Mouse (Mus musculus) CH12.LX (cell line): ENCODE data around the gene C8a. TPM values are rescaled to one million over a fixed set of nuclear protein-coding genes. Genes with fewer than 3 reads are reported as not detected.

Source experiments
- DNase-seq: peaks from one replicate; pipeline ENCODE4 v3.0.0-alpha.2; 2013; ENCODE audit errors: extremely low read depth
- H3K27ac ChIP-seq: 2 replicates; pipeline ENCODE4 v1.5.1; 2012; ENCODE audit warnings: low read depth, mild to moderate bottlenecking, control low read depth, moderate library complexity; ENCODE audit not compliant: insufficient read depth
- H3K27me3 ChIP-seq: replicated peaks from 2 replicates; pipeline ENCODE3; 2012; ENCODE audit warnings: inconsistent platforms
- H3K36me3 ChIP-seq, 2 experiments: replicated peaks in 1 of 2; 2 replicates each; pipeline versions ENCODE3 to v1.6.1; 2012; ENCODE audit warnings: inconsistent platforms in 1 of 2, low read length in 1 of 2, mild to moderate bottlenecking in 1 of 2, mixed read lengths in 1 of 2, moderate library complexity in 1 of 2; ENCODE audit not compliant: control insufficient read depth in 1 of 2, insufficient read depth in 1 of 2
- H3K4me1 ChIP-seq, 2 experiments: 2 replicates each; pipeline ENCODE4 v1.6.1; 2012; ENCODE audit warnings: inconsistent platforms in 1 of 2, moderate library complexity in 1 of 2; ENCODE audit not compliant: insufficient read depth in 2 of 2, control insufficient read depth in 1 of 2
- H3K4me2 ChIP-seq: 2 replicates; pipeline ENCODE4 v1.6.1; 2012; ENCODE audit warnings: low read depth, mild to moderate bottlenecking, control low read depth; ENCODE audit not compliant: poor library complexity, insufficient read depth, severe bottlenecking
- H3K4me3 ChIP-seq, 3 experiments: fragments of 150-350 bp in 1 of 3; sonication (generic) in 1 of 3; replicated peaks in 1 of 3; 2 replicates each; pipeline versions ENCODE3 to v1.5.1; 2011 to 2012; ENCODE audit warnings: low read depth in 2 of 3, low read length in 2 of 3, mild to moderate bottlenecking in 2 of 3, moderate library complexity in 2 of 3, control low read depth in 1 of 3, improper control_type of control experiment in 1 of 3, inconsistent platforms in 1 of 3, mixed read lengths in 1 of 3; ENCODE audit not compliant: poor library complexity in 1 of 3
- H3K79me2 ChIP-seq: replicated peaks from 2 replicates; pipeline ENCODE4 v1.6.1; 2012; ENCODE audit warnings: mild to moderate bottlenecking, moderate library complexity; ENCODE audit not compliant: control insufficient read depth, poor library complexity, insufficient read depth, severe bottlenecking; ENCODE audit errors: extremely low read depth
- H3K9ac ChIP-seq: 2 replicates; pipeline ENCODE4 v1.6.1; 2012; ENCODE audit warnings: low read depth, mild to moderate bottlenecking, control low read depth, moderate library complexity; ENCODE audit not compliant: insufficient read depth
- H3K9me3 ChIP-seq: replicated peaks from 2 replicates; pipeline ENCODE3; 2012; ENCODE audit warnings: low read length, inconsistent platforms, mixed read lengths
- BHLHE40 ChIP-seq: IDR thresholded peaks from 2 replicates; pipeline ENCODE4 v1.6.1; 2011; ENCODE audit warnings: mild to moderate bottlenecking, low read depth, low read length, improper control_type of control experiment
- CHD1 ChIP-seq: IDR thresholded peaks from 2 replicates; pipeline ENCODE4 v1.6.1; 2012; ENCODE audit warnings: low read depth, low read length, improper control_type of control experiment, inconsistent platforms
- CTCF ChIP-seq, 2 experiments: IDR thresholded peaks in 1 of 2; conservative IDR thresholded peaks in 1 of 2; 2 replicates each; pipeline ENCODE4 v1.5.1; 2011 to 2012; ENCODE audit warnings: low read depth in 2 of 2, low read length in 2 of 2, improper control_type of control experiment in 1 of 2, inconsistent platforms in 1 of 2, mild to moderate bottlenecking in 1 of 2, moderate library complexity in 1 of 2
- E2F4 ChIP-seq: IDR thresholded peaks from 2 replicates; pipeline ENCODE4 v1.6.1; 2011; ENCODE audit warnings: low read depth, low read length, improper control_type of control experiment; ENCODE audit not compliant: insufficient replicate concordance
- ELF1 ChIP-seq: IDR thresholded peaks from 2 replicates; pipeline ENCODE4 v1.6.1; 2014; ENCODE audit warnings: low read depth, mild to moderate bottlenecking, inconsistent platforms, low read length, improper control_type of control experiment
- HCFC1 ChIP-seq: IDR thresholded peaks from 2 replicates; pipeline ENCODE4 v1.6.1; 2012; ENCODE audit warnings: low read depth, mild to moderate bottlenecking, inconsistent platforms, low read length, improper control_type of control experiment
- IRF4 ChIP-seq: IDR thresholded peaks from 2 replicates; pipeline ENCODE4 v1.6.1; 2014; ENCODE audit warnings: low read depth, mild to moderate bottlenecking, inconsistent platforms, low read length, improper control_type of control experiment
- JUN ChIP-seq: IDR thresholded peaks from 2 replicates; pipeline ENCODE4 v1.6.1; 2011; ENCODE audit warnings: low read depth, mild to moderate bottlenecking, low read length, improper control_type of control experiment, moderate library complexity; ENCODE audit not compliant: insufficient read depth
- JUND ChIP-seq: conservative IDR thresholded peaks from 2 replicates; pipeline ENCODE4 v1.6.1; 2011; ENCODE audit warnings: low read depth, low read length, improper control_type of control experiment
- KAT2A ChIP-seq: IDR thresholded peaks from 2 replicates; pipeline ENCODE4 v1.6.1; 2012; ENCODE audit warnings: low read length, improper control_type of control experiment, inconsistent platforms; ENCODE audit not compliant: insufficient replicate concordance
- MAX ChIP-seq: IDR thresholded peaks from 2 replicates; pipeline ENCODE4 v1.6.1; 2011; ENCODE audit warnings: low read length, improper control_type of control experiment
- MAZ ChIP-seq: IDR thresholded peaks from 2 replicates; pipeline ENCODE4 v1.6.1; 2012; ENCODE audit warnings: low read depth, mild to moderate bottlenecking, inconsistent platforms, low read length, improper control_type of control experiment, moderate library complexity
- MEF2A ChIP-seq: IDR thresholded peaks from 2 replicates; pipeline ENCODE4 v1.6.1; 2014; ENCODE audit warnings: low read depth, mild to moderate bottlenecking, inconsistent platforms, low read length, improper control_type of control experiment, borderline replicate concordance
- POLR2AphosphoS2 ChIP-seq: IDR thresholded peaks from 2 replicates; pipeline ENCODE4 v1.6.1; 2011; ENCODE audit warnings: low read depth, low read length, improper control_type of control experiment
- RAD21 ChIP-seq: IDR thresholded peaks from 2 replicates; pipeline ENCODE4 v1.6.1; 2011; ENCODE audit warnings: low read depth, mild to moderate bottlenecking, low read length, improper control_type of control experiment, moderate library complexity
- SIN3A ChIP-seq: IDR thresholded peaks from 2 replicates; pipeline ENCODE4 v1.6.1; 2012; ENCODE audit warnings: low read length, improper control_type of control experiment, inconsistent platforms
- TBP ChIP-seq: conservative IDR thresholded peaks from 2 replicates; pipeline ENCODE4 v1.6.1; 2011; ENCODE audit warnings: low read depth, low read length, improper control_type of control experiment
- TCF12 ChIP-seq: IDR thresholded peaks from 2 replicates; pipeline ENCODE4 v1.6.1; 2014; ENCODE audit warnings: low read depth, mild to moderate bottlenecking, inconsistent platforms, low read length, improper control_type of control experiment
- USF1 ChIP-seq: IDR thresholded peaks from 2 replicates; pipeline ENCODE4 v1.6.1; 2014; ENCODE audit warnings: low read depth, mild to moderate bottlenecking, inconsistent platforms, low read length, improper control_type of control experiment
- USF2 ChIP-seq: conservative IDR thresholded peaks from 2 replicates; pipeline ENCODE4 v1.6.1; 2011; ENCODE audit warnings: low read depth, low read length, improper control_type of control experiment
- ZC3H11A ChIP-seq: IDR thresholded peaks from 2 replicates; pipeline ENCODE4 v1.6.1; 2012; ENCODE audit warnings: low read depth, mild to moderate bottlenecking, inconsistent platforms, low read length, improper control_type of control experiment
- ZKSCAN1 ChIP-seq: IDR thresholded peaks from 2 replicates; pipeline ENCODE4 v1.6.1; 2012; ENCODE audit warnings: low read depth, inconsistent platforms, low read length, improper control_type of control experiment, borderline replicate concordance
- ZMIZ1 ChIP-seq: IDR thresholded peaks from 2 replicates; pipeline ENCODE4 v1.6.1; 2012; ENCODE audit warnings: low read depth, mild to moderate bottlenecking, inconsistent platforms, low read length, improper control_type of control experiment
- ZNF384 ChIP-seq: IDR thresholded peaks from 2 replicates; pipeline ENCODE4 v1.6.1; 2012; ENCODE audit warnings: low read depth, low read length, improper control_type of control experiment, inconsistent platforms
- dilution Hi-C: fragments of 300-500 bp; cut with MboI; formaldehyde crosslinking; loops from 2 replicates; pipeline ENCODE4 v1.14.3; 2020; ENCODE audit warnings: low sequenced_read_pairs; ENCODE audit not compliant: extremely low pct_unique_long_range_greater_than_20kb, extremely low pct_ligation_motif_present
- in situ Hi-C: fragments of 300-500 bp; cut with MboI; formaldehyde crosslinking; loops from 3 replicates; pipeline ENCODE4 v1.14.3; 2019; ENCODE audit warnings: low sequenced_read_pairs, low pct_ligation_motif_present, low pct_unique_long_range_greater_than_20kb, mixed read lengths
- polyA plus RNA-seq: library from polyadenylated mRNA; unstranded; fragments of >175 nt; gene quantifications from 2 replicates; pipeline ENCODE4 v1.2.1, GENCODE M21; 2012; ENCODE audit warnings: low read depth; ENCODE audit not compliant: insufficient read length
- total RNA-seq, 2 experiments: library from RNA; depleted of rRNA; stranded (reverse); fragments of 300-350 nt in 1 of 2; fragments of >200 nt in 1 of 2; gene quantifications; 2 replicates each; pipeline ENCODE4 v1.2.3; 2012 to 2014

C8a gene
- total and polyA plus RNA-seq, 3 experiments, result 0.21 to 0.76 (median 0.40) TPM

GRCm38 (mm10) chr4:104769602-104770001, 106.6 kb downstream of the C8a start:
- no peaks in the 10 kb centered on the region for H3K4me1 ChIP-seq
- H3K36me3 ChIP-seq, result no peaks in the 10 kb centered on the region
- in situ Hi-C loops, result no loop called here
- no peaks in the 10 kb centered on the region for H3K27me3 ChIP-seq
- TF ChIP-seq IRF4 (no peak), BHLHE40 (no peak), MEF2A (no peak), ZKSCAN1 (no peak), MAZ (no peak), KAT2A (no peak), JUND (no peak)
- no peak overlapping the region for H3K4me2 ChIP-seq
- H3K9me3 ChIP-seq, result peaks cover 44% of the 10 kb centered on the region
- dilution Hi-C loops, result no loop called here
- no peak overlapping the region for H3K9ac ChIP-seq
- H3K4me3 ChIP-seq, result no peak overlapping the region
- no peak for DNase-seq
- no peaks in the 10 kb centered on the region for H3K79me2 ChIP-seq
- no peak overlapping the region for H3K27ac ChIP-seq

DNA sequence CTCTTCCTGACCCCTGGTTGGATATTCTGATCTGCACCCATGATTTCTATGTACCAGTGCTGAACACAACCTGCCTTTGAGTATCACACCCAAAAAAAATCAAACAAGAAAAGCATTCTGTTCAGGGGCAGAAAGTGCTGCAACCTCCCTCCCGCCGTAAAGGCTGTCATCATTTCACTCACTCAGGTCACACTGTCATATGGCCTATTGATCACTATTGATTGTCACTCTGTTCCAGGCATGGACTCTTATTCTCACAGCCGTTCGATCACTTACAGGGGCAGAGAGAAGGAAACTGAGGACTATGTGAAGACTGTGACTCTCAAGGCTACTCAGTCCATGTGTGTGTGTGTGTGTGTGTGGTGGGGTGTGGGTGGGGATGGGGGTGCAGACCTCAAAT, 108.0 kb downstream of the C8a start:
- in situ Hi-C loops, result no loop called here
- dilution Hi-C loops, result no loop called here
- Histone ChIP-seq H3K4me3 (no peak overlapping the region), H3K79me2 (no peaks in the 10 kb centered on the region), H3K36me3 (no peaks in the 10 kb centered on the region), H3K4me2 (no peak overlapping the region), H3K27me3 (no peaks in the 10 kb centered on the region), H3K9ac (no peak overlapping the region), H3K27ac (no peak overlapping the region), H3K9me3 (peaks cover 43% of the 10 kb centered on the region), H3K4me1 (no peaks in the 10 kb centered on the region)
- no peak for DNase-seq
- no peak for TF ChIP-seq POLR2AphosphoS2
- no peak for TF ChIP-seq MAZ
- TF ChIP-seq HCFC1, result no peak
- no peak for TF ChIP-seq SIN3A
- TF ChIP-seq ZC3H11A, result no peak
- TF ChIP-seq E2F4, result no peak
- TF ChIP-seq TBP, result no peak
- no peak for TF ChIP-seq MAX
- TF ChIP-seq ZMIZ1, result no peak

- Histone ChIP-seq H3K4me1 (no peaks in the 10 kb centered on the region), H3K9ac (no peak within 1 kb of the TSS), H3K4me3 (no peak within 1 kb of the TSS), H3K4me2 (no peak within 1 kb of the TSS), H3K27ac (no peak within 1 kb of the TSS), H3K9me3 (peaks cover 44% of the 10 kb centered on the region), H3K79me2 (no peaks in the 10 kb centered on the region), H3K27me3 (no peaks in the 10 kb centered on the region), H3K36me3 (no peaks in the 10 kb centered on the region)
- TF ChIP-seq CHD1 (no peak), HCFC1 (no peak), JUND (no peak), JUN (no peak), TBP (no peak), SIN3A (no peak), MAZ (no peak), USF2 (no peak), POLR2AphosphoS2 (no peak), ZNF384 (no peak), E2F4 (no peak), ELF1 (no peak), TCF12 (no peak), RAD21 (no peak), CTCF (conservative IDR thresholded peaks at IDR 0.05 in 1 of 2, IDR thresholded peaks at IDR 0.05 in 1 of 2; ENCODE audit: low read depth in 2 of 2, low read length in 2 of 2) (no peak), ZC3H11A (no peak), USF1 (no peak)
- in situ Hi-C loops (no loop called here), dilution Hi-C loops (no loop called here)
- no peak for DNase-seq
Observed at GRCm38 (mm10) chr4:104766065-104766464, 110.1 kb downstream of the C8a start, which contains the start of gene C8b. C8b (plus strand) TSS chr4:104766317.
